Mouse (Mus musculus): ENCODE data around the gene 4930444G20Rik.
"Not testable (repeated sequence)": the region's sequence is repeated elsewhere in the genome, so short reads cannot be mapped to it uniquely, and the experiment has no call there.

4930444G20Rik gene

DNA sequence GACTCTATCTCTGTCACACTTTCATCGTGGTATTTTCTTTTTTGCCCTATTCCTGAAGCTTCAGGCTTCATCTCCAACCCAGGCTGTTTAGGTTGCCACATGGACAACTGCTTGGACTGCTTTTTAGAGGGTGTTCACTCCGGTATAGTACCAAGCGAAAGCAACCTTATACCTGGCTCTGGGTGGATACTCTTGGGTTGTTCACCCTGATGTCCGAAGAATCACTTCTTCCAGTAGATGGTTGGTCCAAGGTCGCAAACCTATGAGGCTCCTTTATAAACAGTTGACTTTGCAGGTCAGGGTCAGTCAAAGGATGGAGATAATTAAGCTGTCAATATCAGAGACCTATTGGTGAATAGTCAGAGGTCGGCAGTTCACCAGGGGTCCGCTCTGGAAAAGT is at the start of gene 4930444G20Rik:
4930444G20Rik (minus strand) TSS at position 101 of the 400 bp plus-strand sequence.
- not testable (repeated sequence) for DNase-seq

DNA sequence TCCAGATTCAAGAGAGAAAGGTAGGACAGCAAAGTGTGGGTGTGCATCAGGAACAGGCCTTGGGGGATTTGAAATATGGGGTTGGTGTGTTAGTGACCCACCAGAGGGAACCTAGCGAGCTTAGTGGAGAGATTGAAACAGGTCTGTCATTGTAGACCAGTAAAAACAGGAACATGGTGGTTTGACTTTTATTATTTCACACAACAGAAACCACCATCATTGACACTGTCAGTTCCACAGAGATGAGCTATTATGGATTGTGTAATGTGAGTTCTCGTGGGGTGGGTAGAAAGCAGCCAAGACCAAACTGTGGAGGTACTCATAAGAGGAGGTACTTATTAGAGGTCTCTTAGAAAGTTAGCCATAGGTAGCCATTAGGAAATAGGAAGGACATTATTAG is 6.7 kb upstream of the 4930444G20Rik start:
- DNase-seq = no peak

DNA sequence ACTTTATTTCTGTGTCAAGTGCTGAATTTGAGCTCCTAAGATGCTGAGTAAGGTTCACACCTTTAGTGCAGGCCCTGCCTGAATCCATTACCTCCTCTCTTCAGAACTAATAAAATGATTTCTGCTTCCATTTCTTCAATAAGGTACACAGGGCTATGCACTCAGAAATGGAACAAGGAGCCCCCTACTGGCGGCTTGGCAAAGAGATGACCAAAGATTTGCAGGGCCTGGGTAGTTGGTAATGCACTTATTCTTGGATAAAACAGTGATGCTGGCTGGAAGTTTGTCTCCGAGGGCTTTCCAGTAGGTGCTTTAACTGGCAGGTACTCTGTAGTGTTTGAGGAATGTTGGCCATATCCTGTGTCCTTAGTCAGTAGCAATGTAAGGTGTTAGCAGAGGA is 4.9 kb upstream of the 4930444G20Rik start:
- peak in 1 of 2 experiments; percentile 5 for DNase-seq

DNA sequence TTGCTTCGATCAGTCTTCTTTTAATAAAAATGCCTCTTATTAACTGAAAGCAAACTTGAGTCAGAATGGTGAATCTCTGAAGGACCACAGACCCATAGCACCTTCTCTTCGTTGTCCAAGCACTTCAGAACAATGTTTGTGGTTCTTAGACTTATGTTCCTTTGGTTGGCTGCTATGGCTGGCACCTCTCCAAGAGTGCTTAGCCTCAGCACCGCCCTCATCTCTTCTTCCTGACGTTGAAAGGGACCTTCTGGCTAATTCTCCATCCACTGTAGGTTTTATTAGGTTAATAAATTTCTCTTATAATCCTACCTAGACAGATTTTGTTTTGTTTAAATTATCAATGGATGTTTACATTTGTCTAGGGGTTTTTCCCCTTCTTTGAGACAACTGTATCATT is 2.7 kb upstream of the 4930444G20Rik start:
- peak in 1 of 2 experiments; percentile 7 for DNase-seq

DNA sequence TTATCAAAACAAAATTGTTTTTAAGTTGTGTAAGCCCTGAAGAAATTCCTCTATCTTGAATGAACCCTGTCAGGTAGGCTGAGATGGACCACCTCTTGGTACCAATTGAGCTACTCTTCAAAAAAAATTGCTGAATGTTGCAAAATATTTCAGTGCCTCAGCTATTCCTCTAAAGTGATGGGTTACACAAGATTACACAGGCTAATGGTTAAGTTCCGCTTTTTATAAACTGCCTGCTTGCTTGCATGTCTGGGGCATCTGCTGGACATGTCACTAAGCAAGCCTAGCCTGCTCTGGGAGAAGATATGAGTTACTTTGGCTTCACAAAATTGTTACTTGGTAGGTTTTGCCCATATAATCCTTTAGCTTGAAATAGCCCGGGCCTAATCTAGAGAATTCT is 2.3 kb upstream of the 4930444G20Rik start:
- DNase-seq = no peak

DNA sequence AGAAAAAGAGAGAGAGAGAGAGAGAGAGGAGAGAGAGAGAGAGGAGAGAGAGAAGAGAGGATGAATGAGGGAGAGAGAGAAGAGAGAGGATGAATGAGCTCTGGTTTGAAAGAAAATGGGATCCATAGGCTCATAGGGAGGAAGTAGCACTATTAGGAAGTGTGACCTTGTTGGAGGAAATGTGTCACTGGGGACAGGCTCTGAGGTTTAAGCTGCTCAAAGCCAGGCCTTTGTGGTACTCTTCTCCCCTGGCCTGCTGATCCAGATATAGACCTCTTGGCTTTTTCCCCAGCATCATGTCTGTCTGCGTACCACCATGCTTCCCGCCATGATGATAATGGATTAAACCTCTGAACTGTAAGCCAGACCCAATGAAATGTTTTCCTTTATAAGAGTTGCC is 8.5 kb downstream of the 4930444G20Rik start:
- no peak for DNase-seq

DNA sequence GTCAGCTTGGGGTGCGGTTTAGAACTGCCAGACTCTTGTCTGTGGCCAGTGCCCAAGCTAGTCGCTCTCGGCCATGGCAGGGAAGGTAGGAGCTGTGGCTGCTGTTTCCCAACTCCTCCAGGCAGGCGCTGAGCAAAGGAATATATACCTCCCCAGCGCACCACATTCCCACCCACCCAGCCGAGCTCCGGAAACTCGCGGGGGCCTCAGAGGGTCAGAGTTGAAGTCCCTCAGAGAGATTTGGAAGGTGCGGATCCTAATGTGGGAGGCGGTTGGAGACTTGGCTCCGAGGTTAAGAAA is 8.9 kb downstream of the 4930444G20Rik start:
- no peak for DNase-seq

DNA sequence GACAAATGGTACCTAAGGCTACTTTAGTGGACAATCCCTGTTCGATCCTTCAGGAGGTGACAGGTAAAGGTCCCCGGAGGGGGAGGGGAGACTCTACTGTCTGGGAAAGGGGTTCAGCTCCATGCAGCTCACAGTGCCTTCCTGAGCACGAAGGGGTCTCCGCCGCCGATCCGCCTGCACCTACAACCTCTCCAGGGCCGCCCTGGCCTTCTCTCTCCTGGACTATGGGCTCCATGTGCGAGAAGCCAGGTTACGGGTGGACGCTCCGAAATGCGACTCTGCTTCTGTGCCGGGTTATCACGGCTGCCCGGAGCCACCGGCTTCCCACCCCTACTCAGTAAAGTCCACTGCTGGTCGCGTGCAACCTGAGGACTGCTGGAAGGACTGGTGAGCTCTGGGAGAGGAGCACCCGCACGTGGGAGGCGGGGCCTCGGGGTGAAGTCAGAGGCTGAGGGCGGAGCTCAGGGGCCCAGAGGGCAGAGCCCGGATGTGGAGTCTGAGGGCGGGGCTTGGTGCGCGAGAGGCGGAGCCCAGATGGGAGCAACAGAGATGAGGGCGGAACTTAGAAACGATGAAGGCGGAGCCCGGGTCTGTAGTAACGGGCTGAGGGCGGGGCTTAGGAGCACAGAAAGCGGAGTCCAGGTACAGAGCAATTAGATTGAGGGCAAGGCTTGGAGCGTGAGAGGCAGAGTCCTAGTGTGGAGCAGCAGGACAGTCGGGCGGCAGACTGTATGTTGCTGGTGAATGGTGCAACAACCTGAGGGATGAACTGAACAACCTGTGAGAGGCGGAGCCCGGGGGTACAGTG is 9.5 kb downstream of the 4930444G20Rik start:
- DNase-seq = peak; percentile 95 to 97

DNA sequence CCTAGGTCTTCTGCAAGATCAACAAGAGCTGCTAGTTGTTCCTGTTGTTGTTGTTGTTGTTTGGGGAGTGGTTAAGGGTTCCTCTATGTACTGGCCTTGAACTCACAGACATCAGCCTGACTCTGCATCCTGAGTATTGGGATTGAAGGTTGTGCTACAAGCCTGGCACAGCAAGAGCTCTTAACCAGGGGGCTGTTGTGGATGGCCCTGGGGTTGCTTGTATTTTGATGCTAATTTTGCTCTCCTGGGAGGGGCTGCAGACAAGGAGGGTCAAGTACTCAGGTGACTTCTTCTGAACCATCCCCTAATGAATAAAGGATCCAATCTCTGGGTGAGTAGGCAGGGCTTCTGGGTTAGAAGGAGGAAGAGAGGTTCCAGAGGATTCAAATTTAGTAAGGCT is 12.6 kb downstream of the 4930444G20Rik start:
- no peak for DNase-seq

DNA sequence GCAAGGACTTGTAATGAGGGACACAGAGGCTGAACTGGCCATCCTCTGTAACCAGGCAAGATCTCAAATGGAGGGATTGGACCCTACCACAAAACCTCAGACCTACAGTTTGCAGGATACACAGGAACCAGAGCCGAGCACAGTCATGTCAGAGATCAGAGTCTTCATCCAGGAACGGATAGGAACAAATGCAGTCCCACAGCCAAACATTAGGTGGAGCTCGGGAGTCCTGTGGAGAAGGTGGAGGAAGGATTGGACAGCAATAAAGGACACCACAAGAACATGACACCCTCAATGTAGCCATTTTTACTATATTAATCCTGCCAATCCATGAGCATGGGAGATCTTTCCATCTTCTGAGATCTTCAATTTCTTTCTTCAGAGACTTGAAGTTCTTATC is 31.6 kb downstream of the 4930444G20Rik start:
- DNase-seq = peak; percentile 73 to 78

DNA sequence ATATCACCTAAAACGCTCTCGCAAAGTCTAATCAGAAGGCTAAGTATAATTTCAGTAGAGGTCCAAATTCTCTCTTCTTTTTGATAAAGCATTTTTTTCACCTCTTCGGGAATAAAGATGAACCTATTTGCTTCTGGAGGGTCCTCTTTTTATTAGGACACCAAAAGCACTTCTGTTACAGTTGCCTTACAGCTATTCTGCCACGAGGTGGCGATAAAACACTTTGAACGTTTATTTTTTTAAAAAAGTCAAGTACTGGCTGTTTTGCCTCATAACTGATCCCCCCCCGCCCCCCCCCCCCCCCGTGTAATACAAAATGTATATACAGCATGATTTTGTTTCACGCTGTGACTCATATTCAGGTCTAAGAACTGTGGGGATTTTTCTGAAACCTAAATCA is 33.6 kb downstream of the 4930444G20Rik start:
- peak; percentile 40 to 61 for DNase-seq

DNA sequence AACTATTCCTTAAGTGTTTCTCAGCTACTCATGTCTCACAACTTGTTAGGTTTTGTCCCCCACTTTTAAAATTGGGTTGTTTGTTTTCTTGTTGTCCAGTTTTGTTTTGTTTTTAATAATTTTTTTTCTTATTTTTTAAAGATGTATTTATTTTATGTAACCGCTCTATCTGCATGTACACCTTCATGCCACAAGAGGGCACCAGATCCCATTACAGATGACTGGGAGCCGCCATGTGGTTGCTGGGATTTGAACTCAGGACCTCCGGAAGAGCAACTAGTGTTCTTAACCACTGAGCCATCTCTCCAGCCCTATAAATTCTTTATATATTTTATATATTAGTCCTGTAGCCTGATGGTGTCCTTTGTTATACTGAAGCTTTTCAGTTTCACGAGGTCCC is 49.3 kb downstream of the 4930444G20Rik start:
- no peak for DNase-seq

DNA sequence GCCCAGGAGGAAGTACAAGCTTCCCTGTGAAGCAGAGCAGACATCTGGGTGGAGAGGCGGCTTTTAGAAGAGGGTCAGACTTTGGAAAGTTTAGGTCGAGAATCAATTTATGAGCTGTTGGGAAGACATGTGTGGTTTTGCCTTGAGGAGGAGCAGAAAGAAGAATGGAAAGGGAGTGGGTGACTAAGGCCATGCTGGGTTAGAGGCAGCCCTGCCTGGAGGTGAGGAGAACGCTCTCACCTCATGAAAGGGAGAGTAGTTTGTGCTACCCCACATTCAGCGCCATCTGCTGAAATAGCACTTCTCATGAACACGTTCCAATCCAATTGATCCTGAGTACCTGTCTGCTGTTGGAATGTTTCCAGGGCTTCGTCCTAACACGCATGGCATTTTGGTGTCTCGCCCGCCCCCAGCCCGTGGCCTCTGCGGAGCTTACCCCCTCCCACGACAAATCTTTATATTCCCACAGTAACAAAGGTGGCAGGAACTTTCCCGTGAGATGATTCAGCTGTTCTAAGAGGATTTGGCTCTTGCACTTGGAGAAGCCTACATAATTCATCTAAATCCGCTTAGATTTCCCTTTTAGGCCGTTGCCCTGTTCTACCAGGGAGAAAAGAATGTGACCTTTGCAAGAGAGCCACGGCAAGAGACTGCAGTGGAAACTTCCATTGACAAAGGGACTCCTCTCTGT is 50.3 kb downstream of the 4930444G20Rik start:
- peak in 1 of 2 experiments; percentile 13 for DNase-seq

Data from cerebellum, postnatal 10 days (tissue).